Mouse (Mus musculus) heart, embryonic 12.5 days (tissue): ENCODE results near the gene Auts2. TPM values are rescaled to one million over a fixed set of nuclear protein-coding genes. Genes with fewer than 3 reads are reported as not detected.

Source experiments
- ATAC-seq: fragments of 200-750 bp; cut with Nextera tagmentation; 2 replicates; pipeline ENCODE4 v1.8.0; 2017; ENCODE audit warnings: moderate TSS enrichment, moderate library complexity; ENCODE audit not compliant: insufficient number of reproducible peaks, low FRiP score
- H3K27ac ChIP-seq: fragments of 300-500 bp; sonication (generic); 2 replicates; pipeline ENCODE4 v1.5.1; 2016; ENCODE audit warnings: mild to moderate bottlenecking, moderate library complexity; ENCODE audit not compliant: poor library complexity, severe bottlenecking
- H3K27me3 ChIP-seq: fragments of 300-500 bp; sonication (generic); replicated peaks from 2 replicates; pipeline ENCODE4 v1.6.1; 2016; ENCODE audit warnings: mild to moderate bottlenecking, moderate library complexity
- H3K36me3 ChIP-seq: fragments of 300-500 bp; sonication (generic); 2 replicates; pipeline ENCODE4 v1.6.1; 2016; ENCODE audit warnings: mild to moderate bottlenecking, moderate library complexity
- H3K4me1 ChIP-seq: fragments of 300-500 bp; sonication (generic); replicated peaks from 2 replicates; pipeline ENCODE4 v1.6.1; 2016; ENCODE audit warnings: mild to moderate bottlenecking
- H3K4me2 ChIP-seq: fragments of 300-500 bp; sonication (generic); 2 replicates; pipeline ENCODE4 v1.6.1; 2016; ENCODE audit warnings: mild to moderate bottlenecking, moderate library complexity
- H3K4me3 ChIP-seq: fragments of 300-500 bp; sonication (generic); 2 replicates; pipeline ENCODE4 v1.5.1; 2016; ENCODE audit warnings: mild to moderate bottlenecking
- H3K9ac ChIP-seq: fragments of 300-500 bp; sonication (generic); 2 replicates; pipeline ENCODE4 v1.6.1; 2016; ENCODE audit warnings: mild to moderate bottlenecking, moderate library complexity
- H3K9me3 ChIP-seq: fragments of 300-500 bp; sonication (generic); replicated peaks from 2 replicates; pipeline ENCODE4 v1.6.1; 2016; ENCODE audit warnings: mild to moderate bottlenecking, moderate library complexity
- WGBS: fragments of 180-500 bp; shearing (Covaris S2); methylation state at CpG from one replicate; pipeline ENCODE4 v1.1.7; 2016; 5-methylcytosine and 5-hydroxymethylcytosine counted together
- polyA plus RNA-seq: library from polyadenylated mRNA; unstranded; fragments of >200 nt; fragmentation: Nextera tagmentation; extraction: Ambion mirVana; gene quantifications from 2 replicates; pipeline ENCODE4 v1.2.1, GENCODE M21; 2016

Gene Auts2
- polyA plus RNA-seq, 1 experiment from 2014 or later: 25.3 TPM

DNA sequence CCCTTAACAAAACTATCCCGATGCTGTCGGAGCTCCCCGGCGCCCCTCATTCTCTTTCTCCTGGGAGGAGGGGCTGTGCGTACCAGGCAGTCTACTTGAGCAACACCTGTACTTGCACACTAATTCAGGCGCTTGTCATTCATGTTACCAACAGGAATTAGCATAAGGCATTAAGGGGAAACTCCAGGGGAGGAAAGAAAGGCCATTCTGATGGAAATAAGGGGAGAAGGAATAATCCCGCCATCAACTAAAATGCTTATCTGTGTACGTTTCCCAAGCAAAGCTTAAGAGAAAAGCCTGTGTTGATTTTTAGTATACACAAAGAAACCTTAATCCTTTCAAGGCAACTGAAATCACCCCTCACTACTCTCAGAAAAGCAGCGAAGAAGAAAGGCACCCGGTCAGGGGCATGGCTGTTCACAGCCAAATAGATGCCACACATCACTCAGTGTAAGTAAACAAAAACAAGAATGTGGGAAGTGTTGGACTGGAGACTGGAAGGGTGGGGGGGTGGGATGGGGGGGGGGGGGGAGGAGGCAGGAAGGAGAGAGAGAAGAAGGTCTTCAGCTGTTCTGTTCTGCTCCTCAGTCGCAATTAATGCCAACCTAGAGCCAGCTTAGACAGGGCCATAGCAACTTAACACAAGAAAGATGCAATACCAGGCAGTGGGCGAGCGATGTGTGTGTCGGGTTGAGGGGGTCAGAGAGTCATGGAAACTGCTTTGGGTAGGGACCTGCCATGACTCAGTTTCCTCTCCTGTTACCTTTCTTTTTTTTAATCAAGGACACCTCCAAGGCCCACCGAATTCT lies 1011.2 kb downstream of the Auts2 start:
- Histone ChIP-seq H3K36me3 (peaks cover 7% of the 10 kb centered on the region; the same call in 1 of the 2 replicates), H3K27me3 (no peaks in the 10 kb centered on the region), H3K9me3 (no peaks in the 10 kb centered on the region), H3K4me1 (peaks cover 30% of the 10 kb centered on the region), H3K4me2 (no peak overlapping the region), H3K27ac (no peak overlapping the region), H3K9ac (no peak overlapping the region), H3K4me3 (no peak overlapping the region)
- no peak for ATAC-seq
- WGBS: 76% methylated on average over 15 of the region's 15 CpGs

- Histone ChIP-seq H3K9ac (no peak overlapping the region), H3K36me3 (peaks cover 7% of the 10 kb centered on the region; the same call in 1 of the 2 replicates), H3K4me2 (no peak overlapping the region), H3K9me3 (no peaks in the 10 kb centered on the region), H3K27me3 (no peaks in the 10 kb centered on the region), H3K4me1 (peaks cover 32% of the 10 kb centered on the region), H3K27ac (no peak overlapping the region), H3K4me3 (no peak overlapping the region)
- ATAC-seq: no peak
- 81% methylated on average over 2 of the region's 2 CpGs for WGBS
Measured at GRCm38 (mm10) chr5:131530828-131531227, 1012.3 kb downstream of the Auts2 start.

- Histone ChIP-seq H3K9me3 (no peaks in the 10 kb centered on the region), H3K9ac (no peak overlapping the region), H3K4me3 (no peak overlapping the region), H3K4me2 (no peak overlapping the region), H3K4me1 (peaks cover 42% of the 10 kb centered on the region), H3K27ac (no peak overlapping the region), H3K36me3 (no peaks in the 10 kb centered on the region), H3K27me3 (0 out of 2 replicates have a peak, but pooled peaks cover under 1% of the 10 kb centered on the region)
- whole genome bisulfite sequencing: 45% methylated on average over 3 of the region's 3 CpGs
- no peak for ATAC-seq
Measured at GRCm38 (mm10) chr5:131526666-131527065, 1016.5 kb downstream of the Auts2 start.

DNA sequence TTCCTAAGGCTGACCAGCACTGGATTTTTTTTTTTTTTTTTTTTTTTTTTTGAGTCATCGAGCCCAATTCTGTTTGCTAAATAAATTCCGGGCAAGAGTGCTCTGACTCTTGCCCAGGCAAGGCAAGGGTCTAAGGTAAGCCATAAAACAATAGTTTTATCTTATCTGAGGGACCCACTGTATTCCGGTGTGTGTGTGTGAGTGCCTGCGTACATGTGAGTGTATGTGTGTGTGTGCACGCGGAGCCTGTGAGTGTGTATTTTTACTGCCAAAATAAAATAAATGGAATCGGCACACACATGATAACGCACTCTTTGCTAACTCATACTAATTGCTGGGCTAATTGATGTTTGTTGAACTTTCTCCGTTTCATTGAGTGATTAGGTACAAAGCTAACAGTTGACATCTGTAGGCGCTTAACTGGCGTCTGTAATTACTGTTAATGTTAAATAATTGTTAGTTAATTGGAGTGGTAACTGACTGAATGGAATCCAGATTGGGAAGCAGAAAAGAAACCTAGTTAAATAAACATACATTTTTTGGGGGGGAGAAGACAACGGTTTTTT lies 1018.2 kb downstream of the Auts2 start:
- Histone ChIP-seq H3K4me1 (peaks cover 47% of the 10 kb centered on the region), H3K27me3 (0 out of 2 replicates have a peak, but pooled peaks cover 9% of the 10 kb centered on the region), H3K4me3 (no peak overlapping the region), H3K4me2 (no peak overlapping the region), H3K27ac (no peak overlapping the region), H3K9me3 (no peaks in the 10 kb centered on the region), H3K9ac (no peak overlapping the region), H3K36me3 (no peaks in the 10 kb centered on the region)
- ATAC-seq: no peak
- 57% methylated on average over 12 of the region's 12 CpGs for WGBS

DNA sequence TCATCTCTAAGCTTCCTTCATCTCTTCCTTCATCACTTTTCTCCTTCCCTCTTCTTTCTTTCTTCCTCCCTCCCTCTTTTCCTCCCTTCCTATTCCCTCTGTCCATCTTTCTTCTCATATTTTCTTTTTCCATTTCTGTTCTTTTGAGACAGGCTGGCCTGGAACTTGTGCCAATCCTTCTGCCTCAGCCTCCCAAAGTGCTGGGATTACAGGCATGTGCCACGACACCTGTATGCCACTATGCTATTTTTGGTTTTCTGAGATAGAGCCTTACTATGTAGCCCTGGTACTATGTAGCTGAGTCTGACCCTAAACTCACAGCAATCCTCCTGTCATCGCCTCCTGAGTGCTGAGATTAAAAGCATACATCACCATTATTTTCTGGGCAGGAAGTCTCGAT lies 1023.6 kb downstream of the Auts2 start:
- no peak overlapping the region for H3K4me3 ChIP-seq
- WGBS: 46% methylated on average over 3 of the region's 3 CpGs
- H3K27me3 ChIP-seq: 0 out of 2 replicates have a peak, but pooled peaks cover 9% of the 10 kb centered on the region
- ATAC-seq: no peak
- H3K36me3 ChIP-seq: no peaks in the 10 kb centered on the region
- H3K4me1 ChIP-seq: peaks cover 66% of the 10 kb centered on the region
- H3K9me3 ChIP-seq: no peaks in the 10 kb centered on the region
- no peak overlapping the region for H3K4me2 ChIP-seq
- H3K27ac ChIP-seq: no peak overlapping the region
- no peak overlapping the region for H3K9ac ChIP-seq

DNA sequence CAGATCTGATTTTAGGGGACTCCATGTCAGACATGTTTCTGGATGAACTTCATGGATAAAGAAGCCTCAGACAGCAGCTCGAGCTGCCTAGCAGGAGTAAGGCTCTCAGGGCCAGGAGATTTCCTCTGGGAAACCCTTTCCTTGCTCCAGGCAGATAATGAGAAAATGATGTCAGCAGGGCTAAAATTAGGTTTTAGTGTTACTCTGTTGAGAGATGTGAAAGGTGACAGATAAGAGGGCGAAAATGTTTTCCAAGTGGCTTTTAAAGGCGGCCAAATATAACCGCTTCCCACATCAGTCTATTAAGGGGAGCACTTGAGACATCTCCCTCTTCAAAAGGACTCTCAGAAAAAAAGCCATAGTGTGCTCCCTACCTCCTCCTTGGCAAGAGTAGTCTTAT lies 1025.5 kb downstream of the Auts2 start:
- H3K4me3 ChIP-seq: no peak overlapping the region
- H3K36me3 ChIP-seq: no peaks in the 10 kb centered on the region
- H3K9me3 ChIP-seq: no peaks in the 10 kb centered on the region
- peak overlapping the region; percentile 0; the same call in 1 of the 2 replicates for H3K27ac ChIP-seq
- no peak overlapping the region for H3K9ac ChIP-seq
- 5% methylated on average over 4 of the region's 4 CpGs for WGBS
- peak overlapping the region; percentile 50 for H3K4me2 ChIP-seq
- H3K4me1 ChIP-seq: peaks cover 59% of the 10 kb centered on the region
- H3K27me3 ChIP-seq: peaks cover 9% of the 10 kb centered on the region; the same call in 1 of the 2 replicates
- ATAC-seq: peak; percentile 34; the same call in 1 of the 2 replicates

GRCm38 (mm10) chr5:131515707-131516407 lies 1027.3 kb downstream of the Auts2 start:
- WGBS: 11% methylated on average over 14 of the region's 14 CpGs
- Histone ChIP-seq H3K36me3 (0 out of 2 replicates have a peak, but pooled peaks cover 6% of the 10 kb centered on the region), H3K9me3 (peaks cover 6% of the 10 kb centered on the region; the same call in 1 of the 2 replicates), H3K4me1 (peaks cover 59% of the 10 kb centered on the region), H3K27ac (peak overlapping the region; percentile 38; the same call in 1 of the 2 replicates), H3K4me3 (no peak overlapping the region), H3K27me3 (peaks cover 10% of the 10 kb centered on the region; the same call in 1 of the 2 replicates), H3K9ac (no peak overlapping the region), H3K4me2 (peak overlapping the region; percentile 49)
- ATAC-seq: peak; percentile 71

- peaks cover 6% of the 10 kb centered on the region; the same call in 1 of the 2 replicates for H3K9me3 ChIP-seq
- no peak overlapping the region for H3K4me2 ChIP-seq
- WGBS: 79% methylated on average over 3 of the region's 3 CpGs
- no peak overlapping the region for H3K4me3 ChIP-seq
- ATAC-seq: no peak
- 0 out of 2 replicates have a peak, but pooled peaks cover 6% of the 10 kb centered on the region for H3K36me3 ChIP-seq
- H3K27me3 ChIP-seq: peaks cover 5% of the 10 kb centered on the region; the same call in 1 of the 2 replicates
- H3K9ac ChIP-seq: no peak overlapping the region
- peaks cover 50% of the 10 kb centered on the region for H3K4me1 ChIP-seq
- no peak overlapping the region for H3K27ac ChIP-seq
Measured at GRCm38 (mm10) chr5:131513753-131514152, 1029.4 kb downstream of the Auts2 start.

DNA sequence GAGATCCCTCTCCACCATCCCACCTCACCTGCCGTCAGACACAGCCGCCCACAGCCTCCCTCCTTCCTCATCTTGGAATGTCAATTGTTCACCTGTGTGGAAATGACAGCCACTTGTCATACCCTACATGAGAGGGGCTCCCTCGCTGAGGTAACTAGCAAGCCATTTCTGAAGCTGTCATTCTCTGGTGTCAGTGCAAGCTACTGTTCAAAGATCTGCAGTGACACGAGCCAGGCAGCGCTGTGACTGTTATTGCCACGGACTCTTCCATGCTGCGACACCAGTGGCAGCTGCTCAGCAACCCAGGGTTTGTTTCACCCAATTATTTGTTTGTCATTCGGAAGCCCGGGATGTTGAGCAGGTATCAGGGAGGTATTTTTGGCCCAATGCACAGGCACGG lies 1030.5 kb downstream of the Auts2 start:
- H3K9ac ChIP-seq: no peak overlapping the region
- no peak overlapping the region for H3K4me3 ChIP-seq
- peaks cover 6% of the 10 kb centered on the region; the same call in 1 of the 2 replicates for H3K9me3 ChIP-seq
- no peak for ATAC-seq
- H3K27me3 ChIP-seq: peaks cover 5% of the 10 kb centered on the region; the same call in 1 of the 2 replicates
- no peak overlapping the region for H3K27ac ChIP-seq
- WGBS: 80% methylated on average over 10 of the region's 10 CpGs
- no peak overlapping the region for H3K4me2 ChIP-seq
- H3K4me1 ChIP-seq: peaks cover 41% of the 10 kb centered on the region
- H3K36me3 ChIP-seq: 0 out of 2 replicates have a peak, but pooled peaks cover 6% of the 10 kb centered on the region

GRCm38 (mm10) chr5:131510659-131511058 lies 1032.5 kb downstream of the Auts2 start:
- Histone ChIP-seq H3K27ac (no peak overlapping the region), H3K4me2 (no peak overlapping the region), H3K36me3 (0 out of 2 replicates have a peak, but pooled peaks cover 6% of the 10 kb centered on the region), H3K9ac (no peak overlapping the region), H3K9me3 (peaks cover 6% of the 10 kb centered on the region; the same call in 1 of the 2 replicates), H3K27me3 (peaks cover 5% of the 10 kb centered on the region; the same call in 1 of the 2 replicates), H3K4me3 (no peak overlapping the region), H3K4me1 (peaks cover 22% of the 10 kb centered on the region)
- ATAC-seq: no peak
- WGBS: 65% methylated on average over 5 of the region's 5 CpGs
